Mouse (Mus musculus): Measurements from ENCODE around the gene Gm10644. TPM values are rescaled to one million over a fixed set of nuclear protein-coding genes. Genes with fewer than 3 reads are reported as not detected.

Gene Gm10644
- 0.67 and 0.98 TPM in 2 replicates for polyA plus RNA-seq (2015; fragmentation: Nextera tagmentation; extraction: Ambion mirVana)

DNA sequence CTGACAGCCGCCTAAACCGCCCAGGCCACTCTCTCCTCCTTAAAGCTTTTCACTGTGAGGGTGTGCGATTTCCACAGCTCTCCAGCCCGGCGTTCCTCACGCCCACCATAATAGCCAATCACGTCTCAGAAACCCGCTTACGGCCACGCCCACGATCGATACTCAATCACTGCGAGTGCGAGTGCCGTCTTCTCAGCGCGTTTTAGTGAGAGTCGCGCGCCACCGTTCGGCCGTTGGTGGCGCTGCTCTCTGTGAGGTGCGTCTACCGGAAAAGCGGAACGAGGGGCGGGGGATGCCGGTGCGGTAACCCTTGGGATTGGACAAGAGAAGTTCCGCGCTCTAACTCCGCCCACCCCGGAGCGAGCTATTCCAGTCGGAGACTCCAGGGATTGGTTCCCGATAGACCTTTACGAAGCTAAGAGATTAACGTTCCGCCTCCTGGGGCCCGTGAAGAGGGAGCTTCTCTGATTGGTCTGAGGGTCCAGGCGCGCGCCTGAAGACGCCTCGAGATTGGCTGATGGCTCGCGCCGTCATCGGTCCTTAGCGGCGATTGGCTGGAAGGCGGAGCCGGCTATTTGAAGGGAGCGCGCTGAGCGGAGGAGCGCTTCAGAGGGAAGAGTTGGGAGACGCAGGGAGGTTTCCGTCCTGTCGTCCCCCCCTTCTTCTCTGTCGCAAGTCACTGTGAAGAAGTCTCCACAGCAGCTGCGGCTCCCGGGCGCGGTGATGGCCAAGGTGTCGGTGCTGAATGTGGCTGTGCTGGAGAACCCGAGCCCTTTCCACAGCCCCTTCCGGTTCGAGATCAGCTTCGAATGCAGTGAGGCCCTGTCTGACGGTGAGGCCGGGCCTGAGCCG, at the start of gene Gm10644, which contains the start of gene Asf1b:
TSS of gene Gm10644 (minus strand) at position 100 of the 852 bp plus-strand sequence.
TSS of gene Asf1b (plus strand) at position 402 of the 852 bp plus-strand sequence.
- Histone ChIP-seq H3K9ac (peak within 1 kb of the TSS; percentile 73), H3K4me1 (peaks cover 17% of the 10 kb centered on the region), H3K4me3 (peak within 1 kb of the TSS; percentile 71), H3K27ac (peak within 1 kb of the TSS; percentile 62), H3K9me3 (replicated peaks) (no peaks in the 10 kb centered on the region), H3K4me2 (peak within 1 kb of the TSS; percentile 89), H3K27me3 (no peaks in the 10 kb centered on the region), H3K36me3 (ENCODE audit: poor library complexity, severe bottlenecking) (no peaks in the 10 kb centered on the region)
- under 1% methylated on average over 75 of the region's 75 CpGs for WGBS
- peak; percentile 100 for ATAC-seq

DNA sequence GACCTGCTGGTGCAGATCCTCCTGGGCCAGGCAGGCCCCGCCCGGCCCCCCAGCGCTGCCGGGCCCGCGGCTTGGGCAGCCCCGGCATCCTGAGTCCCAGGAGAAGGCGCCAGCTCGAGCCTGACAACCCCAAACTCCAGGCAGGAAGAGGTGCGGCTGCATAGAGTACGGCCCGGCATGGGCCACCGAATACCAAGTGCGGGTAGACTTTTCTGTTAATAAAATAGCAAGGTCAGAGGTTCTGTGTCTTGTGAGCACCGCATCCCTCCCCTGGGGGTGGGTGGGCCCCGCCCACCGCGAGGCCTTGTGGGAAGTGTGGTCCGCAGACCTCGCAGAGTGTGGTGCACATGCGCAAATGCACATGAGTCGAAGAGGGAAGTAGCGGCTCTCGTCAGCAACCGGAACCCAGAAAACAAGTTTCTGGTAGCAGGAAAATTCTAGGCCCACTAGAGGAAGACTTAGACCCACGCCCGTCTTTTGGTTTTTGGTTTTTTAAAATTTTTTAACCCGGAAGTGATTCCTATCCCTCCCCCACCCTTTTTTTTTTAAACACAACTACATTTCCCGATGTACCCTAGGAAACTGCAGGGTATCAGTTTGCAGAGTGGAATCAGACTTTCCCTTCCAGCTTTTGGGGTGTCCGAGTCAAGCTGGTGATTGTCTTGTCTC, 49.7 kb upstream of the Gm10644 start:
- H3K4me2 ChIP-seq, result peak overlapping the region; percentile 70
- peak; percentile 90 for ATAC-seq

DNA sequence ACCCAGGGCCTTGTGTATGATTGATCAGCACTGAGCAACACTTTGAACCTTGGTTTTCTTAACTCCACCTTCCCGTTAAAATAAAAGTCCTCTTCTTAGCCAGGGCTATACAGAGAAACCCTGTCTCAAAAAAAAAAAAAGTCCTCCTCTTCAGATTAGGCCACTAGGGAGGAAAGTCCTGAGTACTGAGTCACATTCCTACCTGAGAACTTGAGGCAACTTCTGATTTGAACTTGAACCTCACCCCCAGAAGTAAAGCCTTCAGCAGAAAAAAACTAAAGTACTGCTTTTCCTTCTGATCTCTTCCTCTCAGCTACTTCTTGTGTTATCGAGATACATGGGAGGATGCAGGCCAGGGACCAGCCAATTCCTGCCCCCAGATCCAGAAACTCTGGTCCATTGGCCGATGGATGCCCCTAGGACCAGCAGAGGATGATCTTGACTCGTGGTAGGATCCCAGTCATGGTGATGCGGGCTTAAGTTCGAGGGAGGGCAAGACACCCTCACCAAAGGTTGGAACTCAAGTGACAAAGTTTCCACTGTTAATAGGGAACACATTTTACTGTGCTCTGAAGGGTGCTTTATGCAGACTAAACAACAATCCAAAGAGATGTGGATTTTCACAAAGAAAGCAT, 48.7 kb upstream of the Gm10644 start:
- Histone ChIP-seq H3K9me3 (replicated peaks) (no peaks in the 10 kb centered on the region), H3K27ac (no peak overlapping the region), H3K4me1 (peaks cover 38% of the 10 kb centered on the region), H3K4me3 (peak overlapping the region; percentile 50), H3K4me2 (peak overlapping the region; percentile 70), H3K9ac (0 out of 2 replicates have a peak overlapping the region, but pooled peaks have one; percentile 70), H3K27me3 (peaks cover 32% of the 10 kb centered on the region), H3K36me3 (ENCODE audit: poor library complexity, severe bottlenecking) (peaks cover 33% of the 10 kb centered on the region)
- 76% methylated on average over 6 of the region's 6 CpGs for WGBS
- no peak for ATAC-seq

More for the DNA sequence above, 49.7 kb upstream of the Gm10644 start:
- peak overlapping the region; percentile 27; the same call in 1 of the 2 replicates for H3K27ac ChIP-seq
- no peaks in the 10 kb centered on the region for H3K9me3 ChIP-seq (replicated peaks)
- H3K4me3 ChIP-seq, result peak overlapping the region; percentile 50
- peaks cover 28% of the 10 kb centered on the region for H3K4me1 ChIP-seq
- peak overlapping the region; percentile 70 for H3K9ac ChIP-seq
- WGBS, result 1% methylated on average over 30 of the region's 30 CpGs
- H3K36me3 ChIP-seq (ENCODE audit: poor library complexity, severe bottlenecking), result peaks cover 31% of the 10 kb centered on the region
- peaks cover 32% of the 10 kb centered on the region for H3K27me3 ChIP-seq

DNA sequence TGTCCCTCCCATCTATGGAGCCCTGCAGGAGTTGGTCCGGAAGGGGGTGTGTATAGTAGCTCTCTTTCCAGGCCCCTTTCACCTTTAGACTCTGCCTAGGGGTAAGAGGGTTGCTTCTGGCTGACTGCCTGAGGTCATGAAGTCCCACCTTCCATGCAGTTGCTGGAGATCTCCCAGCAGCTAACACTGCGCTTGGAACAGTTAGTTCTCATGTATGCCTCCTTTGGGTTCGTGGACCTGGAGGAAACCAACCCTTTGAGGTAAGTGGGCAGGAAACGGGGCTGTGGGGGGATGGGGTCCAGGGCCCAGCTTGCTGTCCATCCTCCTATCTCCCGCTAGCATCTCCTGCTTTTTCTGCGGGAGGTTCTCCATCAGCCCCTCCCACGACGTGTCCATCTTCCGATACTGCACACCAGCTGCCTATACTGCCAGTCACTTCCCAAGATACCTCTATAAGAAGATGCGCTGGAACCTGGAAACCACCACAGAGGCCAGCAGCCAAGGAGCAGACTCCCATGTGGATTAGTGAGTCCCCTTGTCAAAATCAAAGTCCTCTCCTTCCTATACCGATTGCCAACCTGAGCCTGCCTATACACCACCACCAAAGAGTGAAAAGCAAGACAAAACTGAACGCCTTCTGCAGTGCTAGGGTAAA, 48.1 kb upstream of the Gm10644 start:
- Histone ChIP-seq H3K36me3 (ENCODE audit: poor library complexity, severe bottlenecking) (peaks cover 33% of the 10 kb centered on the region), H3K9ac (no peak overlapping the region), H3K27me3 (peaks cover 32% of the 10 kb centered on the region), H3K9me3 (replicated peaks) (no peaks in the 10 kb centered on the region), H3K27ac (no peak overlapping the region), H3K4me2 (0 out of 2 replicates have a peak overlapping the region, but pooled peaks have one; percentile 21), H3K4me1 (peaks cover 39% of the 10 kb centered on the region), H3K4me3 (no peak overlapping the region)
- WGBS, result 58% methylated on average over 12 of the region's 12 CpGs
- no peak for ATAC-seq

DNA sequence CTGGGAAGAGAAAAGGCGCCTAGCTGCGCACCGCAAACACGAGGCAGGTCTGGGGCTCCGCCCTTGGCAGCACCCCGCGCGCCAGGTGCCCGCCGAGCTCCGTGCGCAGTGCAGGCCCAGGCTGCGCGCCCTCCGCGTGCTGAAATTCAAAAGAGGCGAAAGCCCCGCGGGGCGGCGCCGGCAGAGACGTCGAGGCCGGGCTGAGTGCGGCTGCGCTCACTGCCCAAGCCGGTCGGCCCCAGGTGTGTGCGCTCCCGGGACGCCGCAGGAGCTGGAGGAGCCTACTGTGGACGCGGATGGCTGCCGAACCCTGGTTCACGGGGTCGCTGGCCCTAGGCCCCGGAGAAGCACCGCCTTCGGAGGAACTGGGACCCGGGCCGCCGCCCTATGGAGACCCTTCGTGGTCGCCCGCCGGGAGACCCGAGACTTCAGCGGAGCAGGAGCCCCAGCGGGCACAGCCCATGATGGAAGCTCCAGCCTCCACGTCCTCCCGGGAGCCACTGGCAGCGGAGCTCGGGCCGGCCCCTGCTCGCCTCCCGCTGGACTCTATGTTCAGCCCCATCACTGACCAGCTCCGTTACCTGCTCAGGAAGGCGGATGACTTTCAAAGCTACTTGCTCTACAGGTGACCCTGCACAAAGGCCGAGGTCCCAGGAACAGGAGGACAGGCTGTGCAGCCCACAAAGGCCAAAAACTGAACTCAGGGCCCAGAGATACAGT, 46.4 kb upstream of the Gm10644 start, which contains the start of gene 1700067K01Rik:
TSS of gene 1700067K01Rik (plus strand) at position 222 of the 720 bp plus-strand sequence.
- no peak within 1 kb of the TSS for H3K27ac ChIP-seq
- H3K9ac ChIP-seq, result peak within 1 kb of the TSS; percentile 43; the same call in 1 of the 2 replicates
- no peaks in the 10 kb centered on the region for H3K9me3 ChIP-seq (replicated peaks)
- ATAC-seq, result no peak
- 15% methylated on average over 61 of the region's 61 CpGs for WGBS
- H3K27me3 ChIP-seq, result peaks cover 32% of the 10 kb centered on the region
- peaks cover 33% of the 10 kb centered on the region for H3K36me3 ChIP-seq (ENCODE audit: poor library complexity, severe bottlenecking)
- H3K4me1 ChIP-seq, result peaks cover 42% of the 10 kb centered on the region
- H3K4me2 ChIP-seq, result peak within 1 kb of the TSS; percentile 43
- H3K4me3 ChIP-seq, result peak within 1 kb of the TSS; percentile 10; the same call in 1 of the 2 replicates

DNA sequence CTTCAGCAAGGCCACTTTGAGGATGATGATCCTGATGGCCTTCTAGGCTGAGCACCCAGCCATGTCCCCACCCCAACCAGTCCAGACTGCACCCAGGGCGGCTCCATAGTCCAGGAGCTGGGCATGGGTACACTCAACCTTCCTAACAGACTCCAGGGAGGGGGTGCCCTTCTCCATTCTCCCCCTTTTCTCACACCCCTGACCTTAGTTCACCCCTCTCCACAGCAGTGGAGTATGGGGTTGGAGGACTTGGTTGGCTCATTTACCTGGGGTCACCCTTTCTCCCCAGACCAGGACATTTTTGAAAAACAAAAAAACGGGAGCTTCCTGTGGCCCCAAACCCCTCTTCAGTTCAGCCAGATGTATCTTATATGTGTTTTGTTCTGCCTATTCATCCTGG, 44.8 kb upstream of the Gm10644 start:
- H3K4me3 ChIP-seq, result no peak overlapping the region; the same call in 1 of the 2 replicates
- WGBS, result 86% methylated on average over 2 of the region's 2 CpGs
- ATAC-seq, result no peak
- H3K4me1 ChIP-seq, result peaks cover 40% of the 10 kb centered on the region
- no peak overlapping the region for H3K4me2 ChIP-seq
- peak overlapping the region; percentile 78; the same call in 1 of the 2 replicates for H3K9ac ChIP-seq
- peaks cover 32% of the 10 kb centered on the region for H3K27me3 ChIP-seq
- H3K27ac ChIP-seq, result no peak overlapping the region
- H3K36me3 ChIP-seq (ENCODE audit: poor library complexity, severe bottlenecking), result peaks cover 35% of the 10 kb centered on the region
- no peaks in the 10 kb centered on the region for H3K9me3 ChIP-seq (replicated peaks)

DNA sequence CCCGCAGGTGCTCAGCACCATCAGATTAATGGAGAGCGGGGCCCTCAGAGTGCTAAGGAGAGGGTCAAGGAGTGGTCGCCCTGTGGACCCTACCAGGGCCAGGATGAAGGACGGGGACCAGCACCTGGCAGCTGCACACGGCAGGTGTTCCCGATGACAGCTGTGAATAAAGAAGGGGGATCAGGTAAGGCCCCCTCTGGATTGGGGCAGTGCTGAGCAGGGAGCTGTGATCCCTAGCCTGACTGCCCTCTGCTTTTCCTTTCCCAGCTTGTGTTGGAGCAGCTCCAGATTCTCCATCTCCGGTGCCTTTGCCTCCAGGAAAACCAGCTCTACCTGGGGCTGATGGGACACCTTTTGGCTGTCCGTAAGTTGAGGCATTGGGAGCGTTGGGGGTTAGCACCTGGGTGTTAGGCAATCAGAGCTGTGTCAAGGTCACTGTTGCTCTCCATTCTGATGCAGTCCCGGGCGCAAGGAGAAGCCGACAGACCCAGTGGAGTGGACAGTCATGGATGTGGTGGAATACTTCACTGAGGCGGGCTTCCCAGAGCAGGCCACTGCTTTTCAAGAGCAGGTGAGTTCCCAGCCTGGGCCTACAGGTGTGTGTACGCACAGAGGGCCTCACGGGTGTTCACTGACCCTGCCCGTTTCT, 44.2 kb upstream of the Gm10644 start:
- peaks cover 32% of the 10 kb centered on the region for H3K27me3 ChIP-seq
- H3K9ac ChIP-seq, result peak overlapping the region; percentile 78
- peak overlapping the region; percentile 84 for H3K4me2 ChIP-seq
- H3K36me3 ChIP-seq (ENCODE audit: poor library complexity, severe bottlenecking), result peaks cover 42% of the 10 kb centered on the region
- peak overlapping the region; percentile 76 for H3K4me3 ChIP-seq
- H3K9me3 ChIP-seq (replicated peaks), result no peaks in the 10 kb centered on the region
- WGBS, result 66% methylated on average over 16 of the region's 16 CpGs
- no peak overlapping the region; the same call in 1 of the 2 replicates for H3K27ac ChIP-seq
- no peak for ATAC-seq
- H3K4me1 ChIP-seq, result peaks cover 37% of the 10 kb centered on the region

DNA sequence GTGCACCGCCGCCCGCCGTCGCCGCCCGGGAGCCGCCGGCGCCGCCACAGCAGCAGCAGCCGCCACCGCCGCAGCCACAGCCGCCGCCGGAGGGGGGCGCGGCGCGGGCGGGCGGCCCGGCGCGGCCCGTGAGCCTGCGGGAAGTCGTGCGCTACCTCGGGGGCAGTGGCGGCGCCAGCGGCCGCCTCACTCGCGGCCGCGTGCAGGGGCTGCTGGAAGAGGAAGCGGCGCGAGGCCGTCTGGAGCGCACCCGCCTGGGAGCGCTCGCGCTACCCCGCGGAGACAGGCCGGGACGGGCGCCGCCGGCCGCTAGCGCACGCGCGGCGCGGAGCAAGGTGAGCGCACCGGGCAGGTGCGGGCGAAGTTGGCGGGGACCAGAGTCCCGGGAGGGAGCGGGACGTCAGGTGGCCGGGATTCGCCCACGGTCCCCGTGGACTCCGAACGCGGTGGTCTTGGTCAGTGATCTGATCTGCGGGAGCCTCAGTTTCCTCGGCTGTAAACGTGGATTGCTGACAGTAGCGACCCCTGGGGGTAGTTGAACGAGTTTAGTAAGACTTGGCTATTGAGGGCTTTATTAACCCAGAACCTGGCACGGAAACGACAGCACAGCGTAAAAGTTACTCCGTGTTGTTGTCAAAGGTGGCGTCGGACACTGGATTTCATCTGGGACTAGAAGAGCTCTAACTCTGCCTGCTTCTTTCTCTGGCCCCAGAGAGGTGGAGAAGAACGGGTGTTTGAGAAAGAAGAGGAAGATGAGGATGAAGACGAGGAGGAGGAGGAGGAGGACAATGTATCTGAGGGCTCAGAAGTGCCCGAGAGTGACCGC, 43.4 kb upstream of the Gm10644 start:
- peak; percentile 22 for ATAC-seq
- Histone ChIP-seq H3K4me2 (peak overlapping the region; percentile 84), H3K4me3 (peak overlapping the region; percentile 76), H3K27ac (peak overlapping the region; percentile 89), H3K36me3 (ENCODE audit: poor library complexity, severe bottlenecking) (peaks cover 49% of the 10 kb centered on the region), H3K9me3 (replicated peaks) (no peaks in the 10 kb centered on the region), H3K27me3 (peaks cover 32% of the 10 kb centered on the region), H3K4me1 (peaks cover 31% of the 10 kb centered on the region), H3K9ac (peak overlapping the region; percentile 78)
- under 1% methylated on average over 70 of the region's 92 CpGs for WGBS

DNA sequence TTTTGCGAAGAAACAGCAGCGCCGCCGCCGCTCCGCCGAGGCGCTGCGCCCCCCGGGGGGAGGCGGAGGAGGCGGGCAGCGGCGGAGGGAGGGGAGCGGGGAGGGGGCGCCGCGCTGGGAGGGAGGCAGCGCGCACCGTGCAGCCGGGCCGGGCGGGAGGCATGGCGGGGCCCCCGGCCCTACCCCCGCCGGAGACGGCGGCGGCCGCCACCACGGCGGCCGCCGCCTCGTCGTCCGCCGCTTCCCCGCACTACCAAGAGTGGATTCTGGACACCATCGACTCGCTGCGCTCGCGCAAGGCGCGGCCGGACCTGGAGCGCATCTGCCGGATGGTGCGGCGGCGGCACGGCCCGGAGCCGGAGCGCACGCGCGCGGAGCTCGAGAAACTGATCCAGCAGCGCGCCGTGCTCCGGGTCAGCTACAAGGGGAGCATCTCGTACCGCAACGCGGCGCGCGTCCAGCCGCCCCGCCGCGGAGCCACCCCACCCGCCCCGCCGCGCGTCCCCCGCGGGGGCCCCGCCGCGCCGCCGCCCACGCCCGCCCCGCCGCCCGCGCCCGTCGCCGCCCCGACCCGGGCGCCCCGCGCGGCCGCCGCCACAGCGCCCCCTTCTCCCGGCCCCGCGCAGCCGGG, 42.6 kb upstream of the Gm10644 start, which contains the start of gene Samd1:
TSS of gene Samd1 (plus strand) at position 162 of the 631 bp plus-strand sequence.
- peaks cover 31% of the 10 kb centered on the region for H3K4me1 ChIP-seq

More for the DNA sequence above, 42.6 kb upstream of the Gm10644 start, which contains the start of gene Samd1:
- H3K36me3 ChIP-seq (ENCODE audit: poor library complexity, severe bottlenecking), result peaks cover 47% of the 10 kb centered on the region
- peak; percentile 26; the same call in 1 of the 2 replicates for ATAC-seq
- H3K27me3 ChIP-seq, result peaks cover 28% of the 10 kb centered on the region
- peak within 1 kb of the TSS; percentile 87 for H3K9ac ChIP-seq
- WGBS, result 0% methylated on average over 47 of the region's 112 CpGs
- peak within 1 kb of the TSS; percentile 76 for H3K4me3 ChIP-seq
- peak within 1 kb of the TSS; percentile 95 for H3K27ac ChIP-seq
- peak within 1 kb of the TSS; percentile 84 for H3K4me2 ChIP-seq
- no peaks in the 10 kb centered on the region for H3K9me3 ChIP-seq (replicated peaks)
